Mouse (Mus musculus): ENCODE measurements around the gene Gpam. TPM values are rescaled to one million over a fixed set of nuclear protein-coding genes. Genes with fewer than 3 reads are reported as not detected.
"Not testable (repeated sequence)": the region's sequence is repeated elsewhere in the genome, so short reads cannot be mapped to it uniquely, and the experiment has no call there.

Gene Gpam
- polyA plus RNA-seq, 1 experiment, result 7.9 TPM

GRCm38 (mm10) chr19:55158606-55159005, 31.6 kb upstream of the Gpam start:
- H3K9ac ChIP-seq (ENCODE audit: low read depth, poor library complexity, severe bottlenecking), result no peak overlapping the region
- no peaks in the 10 kb centered on the region for H3K36me3 ChIP-seq (ENCODE audit: control insufficient read depth, insufficient read depth, low read length, poor library complexity, severe bottlenecking)
- no peaks in the 10 kb centered on the region for H3K9me3 ChIP-seq (replicated peaks; ENCODE audit: control insufficient read depth, insufficient read depth, low read length, poor library complexity, severe bottlenecking)
- no peaks in the 10 kb centered on the region for H3K4me1 ChIP-seq (ENCODE audit: control insufficient read depth, insufficient read depth, low read length)
- no peak overlapping the region for H3K4me3 ChIP-seq (ENCODE audit: low read depth, low read length)
- no peaks in the 10 kb centered on the region for H3K27me3 ChIP-seq (ENCODE audit: control insufficient read depth, insufficient read depth, low read length, poor library complexity, severe bottlenecking)
- TF ChIP-seq CTCF (IDR thresholded peaks at IDR 0.05; ENCODE audit: low read depth, low read length) (no peak), POLR2A (IDR thresholded peaks at IDR 0.05; ENCODE audit: insufficient read depth, low read length) (no peak), EP300 (IDR thresholded peaks at IDR 0.05; ENCODE audit: insufficient read depth, low read depth, low read length) (no peak)
- H3K27ac ChIP-seq (ENCODE audit: insufficient read depth, low read length), result no peak overlapping the region

GRCm38 (mm10) chr19:55157029-55157428, 30.0 kb upstream of the Gpam start:
- Histone ChIP-seq H3K27ac (ENCODE audit: insufficient read depth, low read length) (no peak overlapping the region), H3K9ac (ENCODE audit: low read depth, poor library complexity, severe bottlenecking) (no peak overlapping the region), H3K9me3 (replicated peaks; ENCODE audit: control insufficient read depth, insufficient read depth, low read length, poor library complexity, severe bottlenecking) (no peaks in the 10 kb centered on the region), H3K27me3 (ENCODE audit: control insufficient read depth, insufficient read depth, low read length, poor library complexity, severe bottlenecking) (no peaks in the 10 kb centered on the region), H3K4me3 (ENCODE audit: low read depth, low read length) (no peak overlapping the region), H3K4me1 (ENCODE audit: control insufficient read depth, insufficient read depth, low read length) (no peaks in the 10 kb centered on the region), H3K36me3 (ENCODE audit: control insufficient read depth, insufficient read depth, low read length, poor library complexity, severe bottlenecking) (no peaks in the 10 kb centered on the region)
- TF ChIP-seq POLR2A (IDR thresholded peaks at IDR 0.05; ENCODE audit: insufficient read depth, low read length) (no peak), EP300 (IDR thresholded peaks at IDR 0.05; ENCODE audit: insufficient read depth, low read depth, low read length) (no peak), CTCF (IDR thresholded peaks at IDR 0.05; ENCODE audit: low read depth, low read length) (no peak)

- Histone ChIP-seq H3K27me3 (ENCODE audit: control insufficient read depth, insufficient read depth, low read length, poor library complexity, severe bottlenecking) (no peaks in the 10 kb centered on the region), H3K4me3 (ENCODE audit: low read depth, low read length) (no peak overlapping the region), H3K4me1 (ENCODE audit: control insufficient read depth, insufficient read depth, low read length) (no peaks in the 10 kb centered on the region), H3K9ac (ENCODE audit: low read depth, poor library complexity, severe bottlenecking) (no peak overlapping the region), H3K9me3 (replicated peaks; ENCODE audit: control insufficient read depth, insufficient read depth, low read length, poor library complexity, severe bottlenecking) (no peaks in the 10 kb centered on the region), H3K36me3 (ENCODE audit: control insufficient read depth, insufficient read depth, low read length, poor library complexity, severe bottlenecking) (no peaks in the 10 kb centered on the region), H3K27ac (ENCODE audit: insufficient read depth, low read length) (no peak overlapping the region)
- TF ChIP-seq POLR2A (IDR thresholded peaks at IDR 0.05; ENCODE audit: insufficient read depth, low read length) (no peak), CTCF (IDR thresholded peaks at IDR 0.05; ENCODE audit: low read depth, low read length) (no peak), EP300 (IDR thresholded peaks at IDR 0.05; ENCODE audit: insufficient read depth, low read depth, low read length) (no peak)
These were observed 25.9 kb upstream of the Gpam start for GRCm38 (mm10) chr19:55152983-55153382.

- not testable (repeated sequence) for H3K4me1 ChIP-seq (ENCODE audit: control insufficient read depth, insufficient read depth, low read length); H3K9me3 ChIP-seq (replicated peaks; ENCODE audit: control insufficient read depth, insufficient read depth, low read length, poor library complexity, severe bottlenecking); H3K36me3 ChIP-seq (ENCODE audit: control insufficient read depth, insufficient read depth, low read length, poor library complexity, severe bottlenecking); H3K27me3 ChIP-seq (ENCODE audit: control insufficient read depth, insufficient read depth, low read length, poor library complexity, severe bottlenecking); H3K4me3 ChIP-seq (ENCODE audit: low read depth, low read length); H3K9ac ChIP-seq (ENCODE audit: low read depth, poor library complexity, severe bottlenecking); H3K27ac ChIP-seq (ENCODE audit: insufficient read depth, low read length)
These were observed 25.2 kb upstream of the Gpam start for GRCm38 (mm10) chr19:55152274-55152673.

- Histone ChIP-seq H3K9me3 (replicated peaks; ENCODE audit: control insufficient read depth, insufficient read depth, low read length, poor library complexity, severe bottlenecking) (no peaks in the 10 kb centered on the region), H3K27ac (ENCODE audit: insufficient read depth, low read length) (no peak overlapping the region)
- TF ChIP-seq CTCF (IDR thresholded peaks at IDR 0.05; ENCODE audit: low read depth, low read length), result no peak
- no peak for TF ChIP-seq POLR2A (IDR thresholded peaks at IDR 0.05; ENCODE audit: insufficient read depth, low read length)
- no peak for TF ChIP-seq EP300 (IDR thresholded peaks at IDR 0.05; ENCODE audit: insufficient read depth, low read depth, low read length)
These were observed 22.6 kb upstream of the Gpam start for GRCm38 (mm10) chr19:55149646-55150045.

GRCm38 (mm10) chr19:55148109-55148508, 21.1 kb upstream of the Gpam start:
- H3K27ac ChIP-seq (ENCODE audit: insufficient read depth, low read length), result no peak overlapping the region
- H3K4me1 ChIP-seq (ENCODE audit: control insufficient read depth, insufficient read depth, low read length), result peaks cover 2% of the 10 kb centered on the region
- H3K9ac ChIP-seq (ENCODE audit: low read depth, poor library complexity, severe bottlenecking), result no peak overlapping the region
- no peaks in the 10 kb centered on the region for H3K9me3 ChIP-seq (replicated peaks; ENCODE audit: control insufficient read depth, insufficient read depth, low read length, poor library complexity, severe bottlenecking)
- no peaks in the 10 kb centered on the region for H3K27me3 ChIP-seq (ENCODE audit: control insufficient read depth, insufficient read depth, low read length, poor library complexity, severe bottlenecking)
- no peaks in the 10 kb centered on the region for H3K36me3 ChIP-seq (ENCODE audit: control insufficient read depth, insufficient read depth, low read length, poor library complexity, severe bottlenecking)
- H3K4me3 ChIP-seq (ENCODE audit: low read depth, low read length), result no peak overlapping the region
- no peak for TF ChIP-seq EP300 (IDR thresholded peaks at IDR 0.05; ENCODE audit: insufficient read depth, low read depth, low read length)
- no peak for TF ChIP-seq CTCF (IDR thresholded peaks at IDR 0.05; ENCODE audit: low read depth, low read length)
- TF ChIP-seq POLR2A (IDR thresholded peaks at IDR 0.05; ENCODE audit: insufficient read depth, low read length), result no peak

More at GRCm38 (mm10) chr19:55149646-55150045, 22.6 kb upstream of the Gpam start:
- Histone ChIP-seq H3K9ac (ENCODE audit: low read depth, poor library complexity, severe bottlenecking) (no peak overlapping the region), H3K27me3 (ENCODE audit: control insufficient read depth, insufficient read depth, low read length, poor library complexity, severe bottlenecking) (no peaks in the 10 kb centered on the region), H3K4me3 (ENCODE audit: low read depth, low read length) (no peak overlapping the region), H3K36me3 (ENCODE audit: control insufficient read depth, insufficient read depth, low read length, poor library complexity, severe bottlenecking) (no peaks in the 10 kb centered on the region), H3K4me1 (ENCODE audit: control insufficient read depth, insufficient read depth, low read length) (no peaks in the 10 kb centered on the region)
